Mouse (Mus musculus) Patski (cell line): ENCODE data around the gene Rims3. TPM values are rescaled to one million over a fixed set of nuclear protein-coding genes. Genes with fewer than 3 reads are reported as not detected.

Experiments
- ATAC-seq: fragments of 100-300 bp; one replicate; pipeline ENCODE4 v1.8.0; 2021
- CTCF ChIA-PET: fragments of 350-600 bp; sonication (Branson Sonifier 250); formaldehyde crosslinking; loops from one replicate; lab custom pipeline; 2022; ENCODE audit warnings: inconsistent platforms; lab: Charles Lee
- POLR2A ChIA-PET: fragments of 350-600 bp; sonication (Branson Sonifier 250); formaldehyde crosslinking; loops from one replicate; lab custom pipeline; 2022; ENCODE audit warnings: antibody characterized with exemption, inconsistent platforms; lab: Charles Lee
- DNase-seq: peaks from one replicate; pipeline ENCODE4 v3.0.0-alpha.2; 2011; ENCODE audit warnings: low read depth, low spot score
- H3K27me3 ChIP-seq: fragments of 371-371 bp; one replicate; pipeline ENCODE4 v1.5.1; 2021
- CTCF ChIP-seq: fragments of 100-300 bp; IDR thresholded peaks from one replicate; pipeline ENCODE4 v1.5.1; 2021
- in situ Hi-C: fragments of 300-500 bp; cut with MboI; formaldehyde crosslinking; loops from 3 replicates; pipeline ENCODE4 v1.11.1; 2018; ENCODE audit warnings: low pct_unique_long_range_greater_than_20kb, mixed read lengths
- polyA plus RNA-seq: library from polyadenylated mRNA; unstranded; gene quantifications from one replicate; pipeline ENCODE4 v1.2.3, GENCODE M21; 2021

Gene Rims3
- polyA plus RNA-seq, 1 experiment from 2014 or later: not detected

GRCm38 (mm10) chr4:120911086-120911485 lies 56.5 kb downstream of the Rims3 start:
- H3K27me3 ChIP-seq: no peaks in the 10 kb centered on the region
- in situ Hi-C loops: loop anchor here (10.0 to 25.0 kb wide), 4 partner anchors 66 to 1726 kb away; no protein-coding TSS in a partner anchor
- CTCF ChIA-PET: no interaction called here
- POLR2A ChIA-PET: no interaction called here
- ATAC-seq (no peak), DNase-seq (no peak)
- no peak for TF ChIP-seq CTCF

- CTCF ChIA-PET: no interaction called here
- ATAC-seq: no peak
- POLR2A ChIA-PET: no interaction called here
- DNase-seq: no peak
- no peaks in the 10 kb centered on the region for H3K27me3 ChIP-seq
- in situ Hi-C loops: loop anchor here (10.0 to 25.0 kb wide), 4 partner anchors 68 to 1724 kb away; no protein-coding TSS in a partner anchor
- no peak for TF ChIP-seq CTCF
These were observed 58.2 kb downstream of the Rims3 start for GRCm38 (mm10) chr4:120912866-120913265.

- DNase-seq (no peak), ATAC-seq (no peak)
- ChIA-PET CTCF (no interaction called here), POLR2A (no interaction called here)
- no peak for TF ChIP-seq CTCF
- in situ Hi-C loops: loop anchor here (10.0 to 25.0 kb wide), 4 partner anchors 69 to 1724 kb away; no protein-coding TSS in a partner anchor
- no peaks in the 10 kb centered on the region for H3K27me3 ChIP-seq
These were observed 58.8 kb downstream of the Rims3 start for GRCm38 (mm10) chr4:120913443-120913842.

GRCm38 (mm10) chr4:120913861-120914260 lies 59.2 kb downstream of the Rims3 start:
- H3K27me3 ChIP-seq: no peaks in the 10 kb centered on the region
- ChIA-PET POLR2A (no interaction called here), CTCF (no interaction called here)
- TF ChIP-seq CTCF: no peak
- no peak for DNase-seq
- in situ Hi-C loops: loop anchor here (10.0 to 25.0 kb wide), 4 partner anchors 69 to 1723 kb away; no protein-coding TSS in a partner anchor
- no peak for ATAC-seq

- no peaks in the 10 kb centered on the region for H3K27me3 ChIP-seq
- in situ Hi-C loops: loop anchor here (10.0 to 25.0 kb wide), 4 partner anchors 70 to 1723 kb away; no protein-coding TSS in a partner anchor
- TF ChIP-seq CTCF: no peak
- POLR2A ChIA-PET: no interaction called here
- no peak for DNase-seq
- ATAC-seq: no peak
- CTCF ChIA-PET: no interaction called here
These were observed 59.9 kb downstream of the Rims3 start for GRCm38 (mm10) chr4:120914501-120914900.

GRCm38 (mm10) chr4:120921461-120921860 lies 66.8 kb downstream of the Rims3 start:
- DNase-seq (no peak), ATAC-seq (no peak)
- ChIA-PET POLR2A (no interaction called here), CTCF (no interaction called here)
- no peaks in the 10 kb centered on the region for H3K27me3 ChIP-seq
- in situ Hi-C loops: loop anchor here (25.0 kb wide), 2 partner anchors 466 to 1716 kb away; no protein-coding TSS in a partner anchor
- TF ChIP-seq CTCF: no peak

GRCm38 (mm10) chr4:120924554-120925299 lies 70.1 kb downstream of the Rims3 start, which contains the start of gene Exo5:
Gene Exo5, minus strand, starts transcription at chr4:120925017.
- no peaks in the 10 kb centered on the region for H3K27me3 ChIP-seq
- ChIA-PET POLR2A (no interaction called here), CTCF (no interaction called here)
- in situ Hi-C loops: loop anchor here (25.0 kb wide), 2 partner anchors 463 to 1713 kb away; no protein-coding TSS in a partner anchor
- no peak for TF ChIP-seq CTCF
- ATAC-seq: no peak
- no peak for DNase-seq

GRCm38 (mm10) chr4:120925386-120925785 lies 70.8 kb downstream of the Rims3 start:
- ChIA-PET CTCF (interaction anchor here (1.1 kb wide), 1 partner anchor 16 kb away, joined by 3 read pairs; no protein-coding TSS in a partner anchor), POLR2A (no interaction called here)
- TF ChIP-seq CTCF: no peak
- in situ Hi-C loops: no loop called here
- no peaks in the 10 kb centered on the region for H3K27me3 ChIP-seq
- ATAC-seq: no peak
- DNase-seq: no peak

GRCm38 (mm10) chr4:120928686-120929085 lies 74.1 kb downstream of the Rims3 start:
- ATAC-seq: no peak
- no peak for TF ChIP-seq CTCF
- no peaks in the 10 kb centered on the region for H3K27me3 ChIP-seq
- DNase-seq: no peak
- ChIA-PET POLR2A (no interaction called here), CTCF (no interaction called here)
- in situ Hi-C loops: no loop called here

- in situ Hi-C loops: no loop called here
- DNase-seq (no peak), ATAC-seq (no peak)
- no peaks in the 10 kb centered on the region for H3K27me3 ChIP-seq
- ChIA-PET CTCF (no interaction called here), POLR2A (interaction anchor here (0.5 kb wide), 1 partner anchor 28 kb away, joined by 5 read pairs; no protein-coding TSS in a partner anchor)
- TF ChIP-seq CTCF: no peak
These were observed 76.1 kb downstream of the Rims3 start for GRCm38 (mm10) chr4:120930736-120931135.

GRCm38 (mm10) chr4:120935006-120935405 lies 80.4 kb downstream of the Rims3 start:
- TF ChIP-seq CTCF: no peak
- in situ Hi-C loops: no loop called here
- CTCF ChIA-PET: no interaction called here
- no peak for ATAC-seq
- no peak for DNase-seq
- POLR2A ChIA-PET: no interaction called here
- H3K27me3 ChIP-seq: no peaks in the 10 kb centered on the region

Other genes starting within 250 kb of the Rims3 start
- gene Cited4, start 188.2 kb upstream of the Rims3 start, polyA plus RNA-seq: 0.10 TPM
- gene Kcnq4, start 106.2 kb upstream of the Rims3 start, polyA plus RNA-seq: 0.12 TPM
- gene Nfyc, start 23.2 kb upstream of the Rims3 start, polyA plus RNA-seq: 52.8 TPM
- gene Exo5, start 70.2 kb downstream of the Rims3 start, polyA plus RNA-seq: 1.0 TPM
- gene Zfp69, start 96.9 kb downstream of the Rims3 start, polyA plus RNA-seq: 1.4 TPM
- 27.3 TPM for gene Smap2, start 162.4 kb downstream of the Rims3 start, polyA plus RNA-seq
- gene Col9a2, start 184.6 kb downstream of the Rims3 start, polyA plus RNA-seq: 0.05 TPM
- gene Zmpste24, start 243.4 kb downstream of the Rims3 start, polyA plus RNA-seq: 64.1 TPM